Mouse (Mus musculus) limb, embryonic 13.5 days (tissue): ENCODE measurements at regions not wholly inside any gene's neighbourhood (a gene's known extent, or its start where the extent isn't known, plus 50 kb on each side); places are given as distances from the start of the nearest gene placed in this dataset.

Experiments
- ATAC-seq: fragments of 200-750 bp; cut with Nextera tagmentation; 2 replicates; pipeline ENCODE4 v1.8.0; 2017; ENCODE audit warnings: low read depth, moderate number of reproducible peaks, moderate TSS enrichment; ENCODE audit not compliant: low FRiP score
- H3K27ac ChIP-seq: fragments of 300-500 bp; sonication (generic); 2 replicates; pipeline ENCODE4 v1.5.1; 2015; ENCODE audit warnings: inconsistent platforms, mild to moderate bottlenecking, moderate library complexity
- H3K27me3 ChIP-seq: fragments of 300-500 bp; sonication (generic); 2 replicates; pipeline ENCODE4 v1.6.1; 2015; ENCODE audit warnings: mild to moderate bottlenecking, inconsistent platforms
- H3K36me3 ChIP-seq: fragments of 300-500 bp; sonication (generic); 2 replicates; pipeline ENCODE4 v1.6.1; 2015; ENCODE audit warnings: inconsistent platforms, mild to moderate bottlenecking, moderate library complexity
- H3K4me1 ChIP-seq: fragments of 300-500 bp; sonication (generic); 2 replicates; pipeline ENCODE4 v1.6.1; 2015; ENCODE audit warnings: inconsistent platforms
- H3K4me2 ChIP-seq: fragments of 300-500 bp; sonication (generic); replicated peaks from 2 replicates; pipeline ENCODE4 v1.6.1; 2015; ENCODE audit warnings: inconsistent platforms, mild to moderate bottlenecking, moderate library complexity
- H3K4me3 ChIP-seq: fragments of 300-500 bp; sonication (generic); 2 replicates; pipeline ENCODE4 v1.5.1; 2015; ENCODE audit warnings: moderate library complexity, mild to moderate bottlenecking, inconsistent platforms
- H3K9ac ChIP-seq: fragments of 300-500 bp; sonication (generic); 2 replicates; pipeline ENCODE4 v1.6.1; 2015; ENCODE audit warnings: mild to moderate bottlenecking, inconsistent platforms
- H3K9me3 ChIP-seq: fragments of 300-500 bp; sonication (generic); 2 replicates; pipeline ENCODE4 v1.6.1; 2016; ENCODE audit warnings: inconsistent platforms
- WGBS: fragments of 180-500 bp; shearing (Covaris S2); methylation state at CpG from one replicate; pipeline ENCODE4 v1.1.7; 2015; 5-methylcytosine and 5-hydroxymethylcytosine counted together

DNA sequence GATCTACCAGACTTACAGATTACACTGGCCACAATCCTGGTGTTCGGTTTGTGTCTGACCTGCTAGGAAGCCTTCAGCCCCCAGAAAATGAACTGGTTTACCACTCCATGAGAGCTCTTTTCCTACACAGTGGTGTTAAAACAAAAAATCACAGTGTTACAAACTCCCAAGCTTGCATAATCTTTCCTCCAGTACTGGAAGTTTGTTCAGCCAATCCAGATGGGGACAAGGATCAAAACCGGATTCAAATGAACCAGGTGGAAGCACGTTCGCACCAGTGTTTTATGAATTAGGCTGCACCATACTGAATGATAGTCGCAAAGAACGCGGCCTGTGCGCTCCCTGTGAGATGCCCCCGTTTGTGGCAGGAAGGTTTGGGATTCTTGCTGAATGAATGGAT, 63.4 kb upstream of the Cited2 start:
- no peak for ATAC-seq
- Histone ChIP-seq H3K4me2 (no peak overlapping the region), H3K27ac (no peak overlapping the region), H3K4me1 (peaks cover 15% of the 10 kb centered on the region), H3K9me3 (no peaks in the 10 kb centered on the region), H3K27me3 (no peaks in the 10 kb centered on the region), H3K4me3 (no peak overlapping the region), H3K9ac (no peak overlapping the region), H3K36me3 (no peaks in the 10 kb centered on the region)
- WGBS, result 86% methylated on average over 9 of the region's 9 CpGs

DNA sequence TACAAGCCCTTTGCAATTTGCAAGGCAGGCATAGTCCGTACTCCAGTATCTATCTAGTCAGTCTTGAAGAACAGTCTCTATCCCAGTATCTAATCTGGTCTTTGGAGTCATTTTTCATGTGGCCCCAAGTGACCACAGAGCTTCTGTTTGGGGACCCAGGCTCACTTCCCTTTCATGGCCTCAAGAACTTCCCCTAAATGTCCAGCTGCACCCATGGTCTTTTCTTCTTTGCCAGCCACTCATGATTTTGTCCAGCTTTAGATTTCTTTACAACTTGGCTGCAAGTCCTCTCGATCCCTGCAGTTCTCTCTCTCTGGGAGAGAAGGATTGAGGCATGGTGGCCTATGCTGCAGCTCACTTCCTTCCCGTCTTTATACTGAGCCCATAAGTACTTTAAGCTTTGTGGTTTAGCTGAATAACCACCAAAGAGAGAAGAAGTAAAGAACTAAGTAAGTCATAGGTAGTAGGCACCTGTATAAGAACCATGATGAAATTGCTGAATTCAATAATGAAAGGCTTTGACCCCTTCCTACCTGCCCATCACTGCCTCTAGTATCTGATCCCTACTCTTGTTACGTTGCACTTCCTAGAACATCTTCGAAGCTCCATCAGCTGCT, 62.1 kb upstream of the Cited2 start:
- Histone ChIP-seq H3K27ac (no peak overlapping the region), H3K4me1 (peaks cover 9% of the 10 kb centered on the region; the same call in 1 of the 2 replicates), H3K4me2 (no peak overlapping the region), H3K9ac (no peak overlapping the region), H3K9me3 (no peaks in the 10 kb centered on the region), H3K27me3 (no peaks in the 10 kb centered on the region), H3K4me3 (no peak overlapping the region), H3K36me3 (no peaks in the 10 kb centered on the region)
- ATAC-seq, result no peak
- WGBS, result 91% methylated on average over 5 of the region's 5 CpGs

DNA sequence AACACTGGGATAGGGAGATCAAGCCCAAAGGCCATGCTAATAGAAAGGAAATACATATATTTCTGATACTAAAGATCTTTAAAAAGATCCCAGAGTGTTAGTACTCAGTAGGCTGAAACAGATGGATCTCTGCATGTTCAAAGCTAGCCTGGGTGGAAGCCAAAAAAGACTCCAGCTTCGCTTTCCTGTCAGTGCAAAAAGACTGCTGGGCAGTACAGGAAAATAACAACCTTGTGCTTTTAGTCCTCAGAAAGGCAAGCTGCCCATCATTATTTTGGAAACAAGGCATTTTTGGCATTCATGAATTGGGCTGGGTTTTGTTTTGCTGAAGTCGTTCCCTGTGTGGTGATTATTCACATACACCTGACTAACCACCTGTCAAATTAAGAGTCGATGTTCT, 56.9 kb upstream of the Cited2 start:
- no peaks in the 10 kb centered on the region for H3K36me3 ChIP-seq
- no peaks in the 10 kb centered on the region for H3K9me3 ChIP-seq
- no peak overlapping the region for H3K4me3 ChIP-seq
- H3K27me3 ChIP-seq, result no peaks in the 10 kb centered on the region
- ATAC-seq, result no peak
- 73% methylated on average over 3 of the region's 3 CpGs for WGBS
- no peak overlapping the region for H3K4me2 ChIP-seq
- H3K9ac ChIP-seq, result no peak overlapping the region
- H3K27ac ChIP-seq, result no peak overlapping the region
- H3K4me1 ChIP-seq, result no peaks in the 10 kb centered on the region

DNA sequence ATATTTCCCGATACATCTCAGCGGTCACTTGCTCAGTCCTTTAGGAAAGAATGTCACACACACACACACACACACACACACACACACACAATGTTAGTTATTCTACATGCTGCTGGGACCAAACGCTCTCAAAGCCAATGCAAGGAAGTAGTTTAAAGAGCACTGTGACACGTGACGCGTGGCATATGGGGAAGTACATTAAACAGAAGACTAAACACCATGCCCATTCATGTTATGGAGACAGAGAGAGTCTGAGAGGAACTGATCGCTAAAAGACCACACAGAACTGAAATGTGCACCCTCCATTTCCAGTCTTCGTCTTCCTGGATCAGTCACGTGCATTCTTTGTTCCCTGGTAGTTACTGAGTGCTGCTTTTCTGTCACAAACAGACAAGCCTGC, 53.6 kb upstream of the Cited2 start:
- H3K27ac ChIP-seq, result no peak overlapping the region
- no peak for ATAC-seq
- WGBS, result 85% methylated on average over 9 of the region's 9 CpGs

More for the DNA sequence above, 53.6 kb upstream of the Cited2 start:
- Histone ChIP-seq H3K9ac (no peak overlapping the region), H3K36me3 (no peaks in the 10 kb centered on the region), H3K27me3 (no peaks in the 10 kb centered on the region), H3K4me3 (no peak overlapping the region), H3K4me2 (no peak overlapping the region), H3K9me3 (no peaks in the 10 kb centered on the region), H3K4me1 (no peaks in the 10 kb centered on the region)
